Mouse (Mus musculus) left cerebral cortex, postnatal 14 days (tissue): ENCODE measurements at regions not wholly inside any gene's neighbourhood (a gene's known extent, or its start where the extent isn't known, plus 50 kb on each side); places are given as distances from the start of the nearest gene placed in this dataset.

Source experiments
- DNase-seq, 2 experiments: peaks; one replicate each; pipeline ENCODE4 v3.0.0; 2021 to 2022; ENCODE audit warnings: low spot score in 2 of 2, mixed read lengths in 1 of 2
- intact Hi-C: fragments of 180-260 bp; cut with DNase I; formaldehyde crosslinking; loops from one replicate; pipeline ENCODE4 v1.15.1; 2025

GRCm38 (mm10) chr1:154255971-154256370, 55.0 kb downstream of the Zfp648 start:
- peak in 1 of 2 experiments; percentile 39 for DNase-seq
- intact Hi-C loops: no loop called here

GRCm38 (mm10) chr1:154256811-154257210, 55.8 kb downstream of the Zfp648 start:
- intact Hi-C loops: no loop called here

GRCm38 (mm10) chr1:154258511-154258910, 57.5 kb downstream of the Zfp648 start:
- intact Hi-C loops: no loop called here

More at GRCm38 (mm10) chr1:154256811-154257210, 55.8 kb downstream of the Zfp648 start:
- peak; percentile 27 to 51 for DNase-seq

GRCm38 (mm10) chr1:154260393-154260792, 59.4 kb downstream of the Zfp648 start:
- intact Hi-C loops: no loop called here

More at GRCm38 (mm10) chr1:154258511-154258910, 57.5 kb downstream of the Zfp648 start:
- DNase-seq: peak; percentile 46 to 59

GRCm38 (mm10) chr1:154281438-154281837, 80.5 kb downstream of the Zfp648 start:
- intact Hi-C loops: loop anchor here (5.0 kb wide), 2 partner anchors 506 to 726 kb away; no protein-coding TSS in a partner anchor
- peak; percentile 72 for DNase-seq

More at GRCm38 (mm10) chr1:154260393-154260792, 59.4 kb downstream of the Zfp648 start:
- no peak for DNase-seq

GRCm38 (mm10) chr1:154286080-154286479, 85.1 kb downstream of the Zfp648 start:
- DNase-seq: peak in 1 of 2 experiments; percentile 59
- intact Hi-C loops: no loop called here

- intact Hi-C loops: no loop called here
- DNase-seq: peak in 1 of 2 experiments; percentile 35
These were observed 91.7 kb downstream of the Zfp648 start for GRCm38 (mm10) chr1:154292729-154293128.

GRCm38 (mm10) chr1:154296080-154296479, 95.1 kb downstream of the Zfp648 start:
- intact Hi-C loops: no loop called here
- peak in 1 of 2 experiments; percentile 26 for DNase-seq

GRCm38 (mm10) chr1:154299866-154300265, 98.9 kb downstream of the Zfp648 start:
- no peak for DNase-seq
- intact Hi-C loops: no loop called here

DNA sequence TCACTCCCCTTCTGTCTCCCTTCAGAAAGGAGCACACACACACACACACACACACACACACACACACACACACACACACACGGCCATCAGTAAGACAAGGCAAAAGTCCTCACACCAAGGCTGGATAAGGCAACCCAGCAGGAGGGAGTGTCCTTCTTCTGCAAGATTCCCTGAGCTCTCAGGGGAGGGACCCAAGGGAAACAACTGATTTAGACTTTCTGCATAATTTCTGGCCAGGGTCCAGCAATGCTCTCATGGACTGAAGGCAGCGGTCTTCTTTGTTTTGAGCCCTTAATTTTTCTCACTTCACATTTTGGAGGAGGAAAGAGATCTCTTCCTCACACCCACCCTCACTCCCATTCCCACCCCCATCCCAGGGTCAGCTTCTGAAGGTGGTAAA, 108.7 kb downstream of the Zfp648 start:
- DNase-seq: no peak
- intact Hi-C loops: no loop called here
